Mouse (Mus musculus): ENCODE results near the gene Myo6. TPM values are rescaled to one million over a fixed set of nuclear protein-coding genes. Genes with fewer than 3 reads are reported as not detected.

The Myo6 gene
- polyA plus RNA-seq, 1 experiment from 2014 or later, result 15.2 TPM

GRCm38 (mm10) chr9:80161451-80161850, 3.4 kb upstream of the Myo6 start:
- Histone ChIP-seq H3K4me2 (ENCODE audit: low read length) (no peak overlapping the region), H3K27me3 (ENCODE audit: control insufficient read depth, insufficient read depth, low read length) (no peaks in the 10 kb centered on the region), H3K36me3 (ENCODE audit: control insufficient read depth, insufficient read depth, low read length) (no peaks in the 10 kb centered on the region), H3K9me3 (ENCODE audit: control insufficient read depth, low read length) (no peaks in the 10 kb centered on the region), H3K4me1 (ENCODE audit: control insufficient read depth in 2 of 2, insufficient read depth in 2 of 2, low read length in 2 of 2) (peaks cover 0 to 9% of the 10 kb centered on the region in 2 experiments; a peak in 2 of 4 replicates), H3K27ac (replicated peaks in 1 of 2; ENCODE audit: control insufficient read depth in 1 of 2, insufficient read depth in 1 of 2, low read depth in 2 of 2, low read length in 2 of 2) (no peak overlapping the region), H3K9ac (ENCODE audit: low read length) (no peak overlapping the region), H3K4me3 (ENCODE audit: control insufficient read depth in 1 of 2, insufficient read depth in 1 of 2, low read depth in 1 of 2, low read length in 2 of 2) (no peak overlapping the region)
- 83% methylated on average over 4 of the region's 4 CpGs for WGBS
- no peak for ATAC-seq (ENCODE audit: insufficient number of reproducible peaks, insufficient read depth, low FRiP score, low read depth)

- no peak overlapping the region for H3K4me2 ChIP-seq (ENCODE audit: low read length)
- WGBS, result 77% methylated on average over 4 of the region's 4 CpGs
Observed at GRCm38 (mm10) chr9:80163126-80163723, 1.6 kb upstream of the Myo6 start.

GRCm38 (mm10) chr9:80164191-80164590, 640 bp upstream of the Myo6 start:
- H3K9me3 ChIP-seq (ENCODE audit: control insufficient read depth, low read length), result no peaks in the 10 kb centered on the region
- H3K4me1 ChIP-seq (ENCODE audit: control insufficient read depth in 2 of 2, insufficient read depth in 2 of 2, low read length in 2 of 2), result peaks cover 0 to 9% of the 10 kb centered on the region in 2 experiments; a peak in 2 of 4 replicates
- 2% methylated on average over 13 of the region's 13 CpGs for WGBS
- ATAC-seq (ENCODE audit: insufficient number of reproducible peaks, insufficient read depth, low FRiP score, low read depth), result no peak
- H3K4me3 ChIP-seq (ENCODE audit: control insufficient read depth in 1 of 2, insufficient read depth in 1 of 2, low read depth in 1 of 2, low read length in 2 of 2), result peak overlapping the region; percentile 66 to 77
- peak overlapping the region; percentile 56 for H3K9ac ChIP-seq (ENCODE audit: low read length)
- peak overlapping the region; percentile 70 for H3K4me2 ChIP-seq (ENCODE audit: low read length)
- no peak overlapping the region for H3K27ac ChIP-seq (replicated peaks in 1 of 2; ENCODE audit: control insufficient read depth in 1 of 2, insufficient read depth in 1 of 2, low read depth in 2 of 2, low read length in 2 of 2)
- no peaks in the 10 kb centered on the region for H3K36me3 ChIP-seq (ENCODE audit: control insufficient read depth, insufficient read depth, low read length)
- no peaks in the 10 kb centered on the region for H3K27me3 ChIP-seq (ENCODE audit: control insufficient read depth, insufficient read depth, low read length)

More at GRCm38 (mm10) chr9:80163126-80163723, 1.6 kb upstream of the Myo6 start:
- H3K27ac ChIP-seq (replicated peaks in 1 of 2; ENCODE audit: control insufficient read depth in 1 of 2, insufficient read depth in 1 of 2, low read depth in 2 of 2, low read length in 2 of 2), result no peak overlapping the region
- no peaks in the 10 kb centered on the region for H3K27me3 ChIP-seq (ENCODE audit: control insufficient read depth, insufficient read depth, low read length)
- H3K36me3 ChIP-seq (ENCODE audit: control insufficient read depth, insufficient read depth, low read length), result no peaks in the 10 kb centered on the region
- H3K9ac ChIP-seq (ENCODE audit: low read length), result no peak overlapping the region
- no peak overlapping the region for H3K4me3 ChIP-seq (ENCODE audit: control insufficient read depth in 1 of 2, insufficient read depth in 1 of 2, low read depth in 1 of 2, low read length in 2 of 2)
- H3K4me1 ChIP-seq (ENCODE audit: control insufficient read depth in 2 of 2, insufficient read depth in 2 of 2, low read length in 2 of 2), result peaks cover 0 to 9% of the 10 kb centered on the region in 2 experiments; a peak in 2 of 4 replicates
- ATAC-seq (ENCODE audit: insufficient number of reproducible peaks, insufficient read depth, low FRiP score, low read depth), result no peak
- no peaks in the 10 kb centered on the region for H3K9me3 ChIP-seq (ENCODE audit: control insufficient read depth, low read length)

- H3K9ac ChIP-seq (ENCODE audit: low read length), result peak overlapping the region; percentile 89
- no peaks in the 10 kb centered on the region for H3K27me3 ChIP-seq (ENCODE audit: control insufficient read depth, insufficient read depth, low read length)
- 30% methylated on average over 9 of the region's 9 CpGs for WGBS
Observed at GRCm38 (mm10) chr9:80165690-80166089, 859 bp downstream of the Myo6 start.

GRCm38 (mm10) chr9:80166425-80166824, 1.6 kb downstream of the Myo6 start:
- Histone ChIP-seq H3K9ac (ENCODE audit: low read length) (peak overlapping the region; percentile 89), H3K27ac (replicated peaks in 1 of 2; ENCODE audit: control insufficient read depth in 1 of 2, insufficient read depth in 1 of 2, low read depth in 2 of 2, low read length in 2 of 2) (no peak overlapping the region)
- WGBS, result 74% methylated on average over 6 of the region's 6 CpGs

More at GRCm38 (mm10) chr9:80165690-80166089, 859 bp downstream of the Myo6 start:
- ATAC-seq (ENCODE audit: insufficient number of reproducible peaks, insufficient read depth, low FRiP score, low read depth), result no peak
- Histone ChIP-seq H3K4me3 (ENCODE audit: control insufficient read depth in 1 of 2, insufficient read depth in 1 of 2, low read depth in 1 of 2, low read length in 2 of 2) (peak overlapping the region; percentile 28 to 77), H3K27ac (replicated peaks in 1 of 2; ENCODE audit: control insufficient read depth in 1 of 2, insufficient read depth in 1 of 2, low read depth in 2 of 2, low read length in 2 of 2) (peak overlapping the region; percentile 25 to 55; a peak in 2 of 4 replicates), H3K36me3 (ENCODE audit: control insufficient read depth, insufficient read depth, low read length) (no peaks in the 10 kb centered on the region), H3K4me1 (ENCODE audit: control insufficient read depth in 2 of 2, insufficient read depth in 2 of 2, low read length in 2 of 2) (peaks cover 0 to 9% of the 10 kb centered on the region in 2 experiments; a peak in 2 of 4 replicates), H3K9me3 (ENCODE audit: control insufficient read depth, low read length) (no peaks in the 10 kb centered on the region), H3K4me2 (ENCODE audit: low read length) (peak overlapping the region; percentile 70)

GRCm38 (mm10) chr9:80167089-80167488, 2.3 kb downstream of the Myo6 start:
- Histone ChIP-seq H3K4me2 (ENCODE audit: low read length) (peak overlapping the region; percentile 70), H3K27me3 (ENCODE audit: control insufficient read depth, insufficient read depth, low read length) (no peaks in the 10 kb centered on the region), H3K36me3 (ENCODE audit: control insufficient read depth, insufficient read depth, low read length) (no peaks in the 10 kb centered on the region), H3K9ac (ENCODE audit: low read length) (no peak overlapping the region), H3K4me1 (ENCODE audit: control insufficient read depth in 2 of 2, insufficient read depth in 2 of 2, low read length in 2 of 2) (peaks cover 0 to 9% of the 10 kb centered on the region in 2 experiments; a peak in 2 of 4 replicates), H3K9me3 (ENCODE audit: control insufficient read depth, low read length) (no peaks in the 10 kb centered on the region), H3K4me3 (ENCODE audit: control insufficient read depth in 1 of 2, insufficient read depth in 1 of 2, low read depth in 1 of 2, low read length in 2 of 2) (no peak overlapping the region), H3K27ac (replicated peaks in 1 of 2; ENCODE audit: control insufficient read depth in 1 of 2, insufficient read depth in 1 of 2, low read depth in 2 of 2, low read length in 2 of 2) (no peak overlapping the region)
- no peak for ATAC-seq (ENCODE audit: insufficient number of reproducible peaks, insufficient read depth, low FRiP score, low read depth)
- 73% methylated on average over 4 of the region's 4 CpGs for WGBS

More at GRCm38 (mm10) chr9:80166425-80166824, 1.6 kb downstream of the Myo6 start:
- ATAC-seq (ENCODE audit: insufficient number of reproducible peaks, insufficient read depth, low FRiP score, low read depth), result no peak
- peaks cover 0 to 9% of the 10 kb centered on the region in 2 experiments; a peak in 2 of 4 replicates for H3K4me1 ChIP-seq (ENCODE audit: control insufficient read depth in 2 of 2, insufficient read depth in 2 of 2, low read length in 2 of 2)
- H3K36me3 ChIP-seq (ENCODE audit: control insufficient read depth, insufficient read depth, low read length), result no peaks in the 10 kb centered on the region
- no peaks in the 10 kb centered on the region for H3K27me3 ChIP-seq (ENCODE audit: control insufficient read depth, insufficient read depth, low read length)
- peak overlapping the region in 1 of 2 experiments; percentile 77; a peak in 2 of 4 replicates for H3K4me3 ChIP-seq (ENCODE audit: control insufficient read depth in 1 of 2, insufficient read depth in 1 of 2, low read depth in 1 of 2, low read length in 2 of 2)
- peak overlapping the region; percentile 70 for H3K4me2 ChIP-seq (ENCODE audit: low read length)
- H3K9me3 ChIP-seq (ENCODE audit: control insufficient read depth, low read length), result no peaks in the 10 kb centered on the region

GRCm38 (mm10) chr9:80169551-80169950, 4.7 kb downstream of the Myo6 start:
- Histone ChIP-seq H3K27me3 (ENCODE audit: control insufficient read depth, insufficient read depth, low read length) (no peaks in the 10 kb centered on the region), H3K9ac (ENCODE audit: low read length) (no peak overlapping the region), H3K36me3 (ENCODE audit: control insufficient read depth, insufficient read depth, low read length) (no peaks in the 10 kb centered on the region), H3K9me3 (ENCODE audit: control insufficient read depth, low read length) (no peaks in the 10 kb centered on the region), H3K4me3 (ENCODE audit: control insufficient read depth in 1 of 2, insufficient read depth in 1 of 2, low read depth in 1 of 2, low read length in 2 of 2) (no peak overlapping the region), H3K27ac (replicated peaks in 1 of 2; ENCODE audit: control insufficient read depth in 1 of 2, insufficient read depth in 1 of 2, low read depth in 2 of 2, low read length in 2 of 2) (no peak overlapping the region), H3K4me1 (ENCODE audit: control insufficient read depth in 2 of 2, insufficient read depth in 2 of 2, low read length in 2 of 2) (0 out of 4 replicates have a peak, but pooled peaks cover 0 to 5% of the 10 kb centered on the region in 2 experiments), H3K4me2 (ENCODE audit: low read length) (no peak overlapping the region)
- 80% methylated on average over 9 of the region's 9 CpGs for WGBS
- no peak for ATAC-seq (ENCODE audit: insufficient number of reproducible peaks, insufficient read depth, low FRiP score, low read depth)
